Mouse (Mus musculus): ENCODE measurements around the gene Klf15.

DNA sequence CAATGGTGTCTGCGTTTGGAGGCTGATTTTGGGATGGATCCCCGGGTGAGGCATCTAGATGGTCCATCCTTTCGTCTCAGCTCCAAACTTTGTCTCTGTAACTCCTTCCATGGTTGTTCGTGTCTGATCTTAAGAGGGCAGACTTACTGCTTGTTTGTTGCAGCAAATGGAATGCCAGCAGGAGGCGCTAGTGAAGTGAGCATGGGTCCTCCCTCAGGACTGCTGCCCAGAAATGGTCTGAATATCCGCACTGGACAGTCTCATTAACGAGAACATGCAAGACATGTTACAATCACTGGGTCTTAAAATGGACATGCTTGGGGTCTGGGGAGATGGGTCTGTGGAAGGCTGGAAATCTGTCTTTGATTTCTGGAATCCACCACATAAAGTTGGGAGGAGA, 12.2 kb upstream of the Klf15 start:
- TF ChIP-seq CTCF (IDR thresholded peaks at IDR 0.05; ENCODE audit: low read depth) = peak; percentile 87
- TF ChIP-seq EP300 (IDR thresholded peaks at IDR 0.05; ENCODE audit: low read depth) = no peak

Data from liver, postnatal 0 days (tissue).